Mouse (Mus musculus) retina, postnatal 1 day (tissue): ENCODE data around the gene Nkx1-1.

Experiments used
- DNase-seq: peaks from one replicate; pipeline ENCODE4 v3.0.0-alpha.2; 2012

The Nkx1-1 gene

DNA sequence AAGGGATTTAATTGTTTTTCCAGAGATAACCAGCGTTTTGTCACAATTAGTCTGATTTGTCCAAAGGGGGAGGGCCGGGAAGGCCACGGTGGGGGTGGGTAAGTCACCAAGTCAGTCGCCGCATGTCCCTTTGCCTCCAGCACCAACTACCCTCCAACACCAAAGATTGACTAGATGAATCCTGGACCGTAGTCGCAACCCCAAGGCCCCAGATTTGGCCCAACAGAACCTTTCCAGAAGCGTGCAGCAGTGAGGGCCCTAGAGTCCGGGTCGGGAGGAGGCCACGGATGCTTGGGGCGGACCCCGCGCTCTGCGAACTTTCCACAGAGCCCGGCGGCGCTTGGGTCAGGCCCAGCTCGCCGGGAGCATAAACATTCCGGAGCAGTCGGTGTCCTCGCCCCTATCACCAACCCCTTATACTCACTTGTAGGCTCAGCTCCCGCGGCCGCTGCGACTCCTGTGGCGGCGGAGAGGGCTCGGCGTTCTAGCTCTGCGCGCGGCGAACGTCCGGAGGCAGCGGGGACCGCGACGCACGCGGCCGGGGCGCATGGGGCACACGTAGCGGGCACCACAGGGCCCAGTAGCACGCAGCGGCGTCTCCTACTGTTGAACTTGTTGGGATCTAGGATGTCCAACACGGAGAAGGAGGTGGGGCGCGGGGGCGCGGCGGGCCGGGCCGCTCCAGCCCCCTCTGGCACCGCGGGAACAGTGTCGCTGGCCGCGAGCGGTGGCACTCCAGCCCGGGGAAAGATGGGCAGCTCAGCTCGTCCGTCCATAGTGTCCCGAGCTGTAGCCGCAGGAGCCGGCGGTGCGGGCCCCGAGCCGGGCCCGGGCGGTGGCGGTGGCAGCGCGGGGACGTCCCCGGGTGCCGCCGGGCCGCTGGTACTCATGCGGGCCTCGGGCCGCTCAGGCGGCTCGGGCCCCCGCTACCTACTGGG is at the start of gene Nkx1-1:
Gene Nkx1-1, minus strand, starts transcription at position 776 of the 938 bp plus-strand sequence.
- DNase-seq = peak; percentile 30

DNA sequence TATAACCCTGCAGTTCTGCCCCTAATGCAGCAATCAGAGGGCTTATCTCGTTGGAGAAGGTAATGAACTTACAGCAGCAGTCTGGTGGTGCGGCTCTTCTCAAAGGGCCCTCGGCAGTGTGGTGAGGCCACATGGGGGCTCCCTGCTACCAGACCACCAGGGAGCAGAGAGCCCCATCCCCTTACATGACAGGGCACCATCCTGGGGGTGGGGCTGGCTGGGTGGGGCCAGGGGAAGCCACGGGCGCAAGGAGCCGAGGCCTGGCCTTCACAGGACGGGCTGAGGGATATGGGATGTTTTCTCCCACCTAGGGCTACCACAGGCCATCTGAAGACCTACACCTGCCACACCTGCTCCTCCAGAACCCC is 47.5 kb upstream of the Nkx1-1 start:
- DNase-seq = no peak

DNA sequence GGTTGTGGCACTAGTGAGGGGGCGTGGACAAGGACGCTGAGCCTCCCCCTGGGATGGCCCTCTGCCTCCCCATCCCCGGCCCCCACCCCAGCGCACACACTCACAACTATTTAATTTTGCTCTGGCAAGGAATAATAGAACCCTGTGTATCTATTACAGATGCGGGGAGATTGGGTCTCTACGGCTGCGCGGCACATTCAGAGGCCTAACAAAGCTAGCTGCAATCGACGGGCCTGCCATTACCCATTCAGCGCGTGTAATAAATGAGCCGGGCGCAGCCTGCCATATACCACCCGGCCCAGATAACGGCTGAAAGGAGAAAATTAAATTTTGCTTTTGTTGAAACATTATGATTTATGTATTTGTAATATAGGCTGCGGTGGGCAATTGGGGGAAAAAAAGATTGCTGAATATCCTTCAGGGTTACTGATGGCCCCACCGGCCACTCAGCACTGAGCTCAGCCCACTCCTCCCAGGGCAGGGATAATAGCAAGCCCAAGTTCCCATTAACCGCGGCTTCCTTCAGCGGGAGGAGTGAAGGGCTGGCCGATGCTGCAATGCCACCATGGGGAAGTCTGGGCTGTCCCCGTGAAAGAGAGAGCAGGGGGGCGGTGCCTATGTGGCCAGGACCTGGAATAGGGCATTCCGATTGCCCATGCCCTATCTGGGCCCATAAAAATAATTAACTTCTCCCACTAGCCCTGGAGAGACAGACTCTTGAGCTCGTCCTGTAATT is 47.0 kb upstream of the Nkx1-1 start:
- no peak for DNase-seq

DNA sequence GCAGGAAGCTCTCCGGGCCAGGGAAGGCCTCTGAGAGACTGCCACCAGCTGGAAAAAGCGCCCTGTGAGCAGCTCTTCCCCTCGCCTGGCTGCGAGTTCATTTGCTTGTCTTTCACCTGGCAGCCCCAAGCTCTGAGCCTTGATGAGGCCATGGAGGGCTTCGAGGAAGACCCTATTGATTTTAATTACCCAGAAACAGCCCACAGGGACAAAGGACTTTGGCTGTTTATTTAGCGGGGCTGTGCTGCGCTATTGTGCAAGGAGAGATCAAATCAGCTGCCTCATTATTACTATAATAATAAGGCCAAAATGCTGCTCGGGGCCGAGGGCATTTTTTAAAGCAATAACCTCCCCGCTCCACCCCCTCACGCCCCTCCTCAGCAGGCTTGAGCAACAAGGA is 31.7 kb upstream of the Nkx1-1 start:
- peak; percentile 60 for DNase-seq

DNA sequence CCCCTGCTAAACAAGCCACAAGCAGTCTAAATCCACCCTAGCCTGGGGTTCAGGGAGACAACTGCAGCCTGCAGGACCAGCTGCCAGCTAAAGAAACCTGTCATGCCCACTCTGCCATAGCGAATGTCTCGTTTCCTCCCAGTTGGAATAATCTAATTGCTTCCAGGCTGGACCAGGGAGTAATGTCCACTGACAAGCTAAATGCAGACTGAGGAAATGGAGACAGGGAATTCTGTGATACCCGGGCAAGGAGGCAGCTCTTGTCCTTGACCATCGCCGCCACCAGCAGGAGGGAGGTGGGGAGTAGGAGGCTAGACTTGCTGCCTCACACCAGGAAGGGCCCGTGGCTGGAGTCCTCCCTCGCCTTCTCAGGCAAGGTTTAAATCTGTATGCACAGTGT is 30.6 kb upstream of the Nkx1-1 start:
- DNase-seq = peak; percentile 51

DNA sequence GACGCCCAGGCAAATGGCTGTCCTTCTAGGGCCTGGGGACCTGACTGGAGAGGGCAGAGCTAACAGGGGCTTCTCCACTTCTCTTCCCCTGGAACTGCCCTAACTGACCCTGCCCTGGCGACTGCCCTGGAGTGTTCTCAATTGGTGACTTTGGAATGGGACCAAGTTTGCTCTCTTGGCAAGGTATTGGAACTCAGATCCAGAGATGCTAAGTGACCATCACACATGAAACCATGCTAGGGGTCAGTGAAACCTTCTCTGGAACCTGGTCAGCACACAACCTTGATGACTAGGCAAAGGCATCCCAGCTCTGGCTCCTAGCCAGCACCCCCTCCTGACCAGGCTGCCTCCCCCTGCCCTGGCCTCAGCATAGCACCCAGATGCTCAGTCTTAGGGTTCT is 25.3 kb upstream of the Nkx1-1 start:
- no peak for DNase-seq

DNA sequence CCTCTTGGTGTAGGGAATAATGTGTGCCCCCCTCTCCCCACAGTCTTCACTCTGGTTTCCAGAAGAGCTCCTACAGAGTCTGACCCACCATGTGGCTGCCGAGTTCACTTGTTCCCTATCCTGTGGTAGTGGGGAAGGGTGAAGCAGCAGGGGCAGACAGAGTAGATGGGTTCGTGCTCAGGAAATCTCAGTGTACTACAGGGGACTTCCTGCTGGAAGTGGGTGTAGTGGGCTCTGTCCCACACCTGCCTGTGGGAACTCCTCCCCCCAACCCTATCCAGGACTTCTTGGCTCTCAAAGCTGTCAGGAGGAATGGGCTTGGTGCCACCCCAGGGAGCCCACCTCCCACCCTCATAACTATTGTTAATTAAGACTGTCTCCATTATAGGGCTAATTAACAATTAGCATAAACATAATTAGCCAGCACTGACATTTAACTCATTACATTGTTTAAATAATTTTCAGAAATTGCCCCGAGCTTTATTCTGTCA is 24.4 kb upstream of the Nkx1-1 start:
- no peak for DNase-seq

DNA sequence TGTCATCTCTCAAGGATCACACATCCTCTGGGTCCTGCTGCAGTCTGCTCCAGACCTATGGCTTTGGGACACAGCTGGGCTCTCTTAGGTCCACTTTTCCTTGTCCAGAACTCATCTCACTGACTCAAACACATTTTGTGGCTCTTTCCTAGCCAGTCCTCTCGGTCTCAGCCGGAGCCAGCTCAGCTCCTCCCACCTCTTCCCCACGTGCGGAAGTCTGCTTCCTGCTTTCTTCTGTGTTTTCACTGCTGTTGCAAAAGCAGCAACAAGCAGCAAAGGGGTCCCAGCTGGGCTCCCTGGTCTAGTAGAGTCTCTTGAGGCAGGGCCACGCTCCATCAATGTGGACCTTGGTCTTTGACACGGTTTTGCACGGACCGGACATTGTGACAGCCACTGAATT is 22.0 kb upstream of the Nkx1-1 start:
- no peak for DNase-seq

DNA sequence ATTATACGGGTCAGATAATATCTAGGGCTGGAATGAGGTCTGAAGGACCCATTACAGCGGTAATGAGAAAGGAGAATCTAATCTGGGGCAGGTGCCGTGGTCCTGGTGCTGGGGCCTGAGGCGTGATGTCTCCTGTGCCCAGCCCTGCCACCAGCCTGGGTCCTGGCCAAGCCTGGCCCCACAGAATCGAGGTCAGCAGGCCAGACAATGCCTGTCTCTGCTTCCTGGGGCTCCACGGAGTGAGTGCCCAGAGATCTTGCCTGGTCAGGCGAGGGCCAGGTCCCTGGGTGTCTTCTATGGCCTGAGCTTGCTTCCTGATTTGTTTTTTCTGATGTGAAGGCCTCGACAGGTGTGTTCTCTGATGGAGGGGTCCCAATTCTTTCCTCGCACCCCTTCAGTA is 10.0 kb upstream of the Nkx1-1 start:
- peak; percentile 48 for DNase-seq

DNA sequence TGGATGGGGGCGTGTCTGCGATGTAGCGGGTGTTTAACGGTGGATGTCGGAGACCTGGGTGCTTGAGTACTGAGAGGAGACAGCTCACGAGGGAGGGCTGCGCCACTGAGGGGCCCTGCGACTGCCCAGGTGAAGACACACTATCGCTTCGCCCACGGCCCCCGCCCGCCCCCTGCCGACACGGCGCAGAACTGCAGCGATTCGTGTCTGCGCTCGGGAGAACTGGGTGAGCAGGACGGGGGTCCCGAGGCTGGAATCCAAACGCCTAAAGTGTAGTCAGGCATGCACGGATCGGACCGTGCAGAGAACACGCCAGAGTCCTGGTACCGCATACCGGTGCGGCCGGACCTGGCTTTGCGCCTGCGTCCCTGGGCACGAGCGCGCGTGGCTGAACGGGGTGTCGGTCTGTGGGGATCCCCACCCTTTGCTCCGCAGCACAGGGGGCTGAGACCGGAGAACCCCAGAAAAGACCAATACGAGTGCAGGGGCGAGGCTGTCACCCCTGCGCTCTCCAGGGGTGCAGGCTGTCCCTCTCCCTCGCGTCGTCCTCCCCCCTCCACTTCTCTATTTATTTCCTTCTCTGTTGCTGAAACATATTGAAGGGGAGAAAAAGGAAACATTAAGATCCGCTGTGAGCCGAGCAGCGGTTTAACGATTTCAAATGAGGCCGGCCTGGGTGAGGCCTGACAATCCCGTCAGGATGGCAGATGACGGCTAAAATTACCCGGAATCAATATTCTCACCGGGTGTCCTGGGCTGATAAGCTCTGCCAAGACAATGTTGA is 9.3 kb upstream of the Nkx1-1 start:
- DNase-seq = peak; percentile 75

DNA sequence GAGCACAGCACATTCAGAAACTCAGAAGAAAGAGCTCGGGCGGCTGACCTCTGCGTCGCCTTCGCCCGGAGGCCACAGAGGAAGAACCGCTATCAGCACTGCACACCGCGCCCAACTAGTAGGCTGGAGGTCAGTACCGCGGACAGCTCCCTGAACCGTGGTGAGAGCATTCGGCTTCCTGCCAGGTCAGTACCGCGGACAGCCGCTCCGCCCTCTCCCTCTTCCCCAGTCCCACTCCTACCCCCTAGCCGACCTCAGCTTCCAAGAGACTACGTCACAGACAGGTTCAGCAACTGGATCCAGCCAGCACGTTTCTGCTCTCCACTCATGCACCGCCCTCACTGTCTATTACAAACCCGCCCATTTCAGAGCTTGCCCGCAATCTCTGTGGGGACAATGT is 4.4 kb upstream of the Nkx1-1 start:
- peak; percentile 88 for DNase-seq

DNA sequence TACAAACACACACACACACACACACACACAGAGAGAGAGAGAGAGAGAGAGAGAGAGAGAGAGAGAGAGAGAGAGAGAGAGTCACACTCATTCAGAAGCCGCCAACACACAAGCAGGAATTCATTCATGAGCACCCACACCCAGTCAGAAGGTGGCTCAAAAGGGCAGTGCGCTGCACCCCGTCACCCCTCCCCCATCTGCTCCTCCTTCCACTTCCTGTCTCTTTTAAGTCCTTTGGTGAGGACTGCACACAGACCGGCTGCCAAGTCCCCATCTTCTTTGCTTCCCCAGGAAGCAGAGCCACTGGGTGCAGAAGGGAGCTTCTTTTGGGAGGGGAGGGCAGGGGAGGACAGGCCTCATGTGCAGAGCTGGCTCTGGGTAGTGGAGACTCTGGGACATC is 2.2 kb upstream of the Nkx1-1 start:
- no peak for DNase-seq

DNA sequence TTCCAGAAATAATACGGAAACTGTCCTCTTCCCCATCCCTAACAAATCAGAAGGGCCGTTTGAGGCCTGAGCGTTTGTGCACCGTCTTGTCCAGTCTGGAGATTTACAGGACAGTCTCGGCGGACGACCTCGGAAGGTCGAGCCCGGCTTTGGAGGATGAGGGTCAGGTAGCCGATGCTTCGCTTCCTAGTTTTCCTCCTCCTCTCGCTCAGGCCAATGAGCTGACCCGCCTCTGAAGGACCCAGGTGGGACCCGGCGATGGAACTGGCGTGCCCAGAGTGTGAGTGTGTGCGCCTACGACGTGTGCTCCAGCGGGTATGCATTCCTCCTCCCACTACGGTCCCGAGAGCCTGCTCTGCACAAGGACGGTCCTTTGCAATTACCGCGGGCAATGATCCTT is 1.4 kb upstream of the Nkx1-1 start:
- DNase-seq = no peak

DNA sequence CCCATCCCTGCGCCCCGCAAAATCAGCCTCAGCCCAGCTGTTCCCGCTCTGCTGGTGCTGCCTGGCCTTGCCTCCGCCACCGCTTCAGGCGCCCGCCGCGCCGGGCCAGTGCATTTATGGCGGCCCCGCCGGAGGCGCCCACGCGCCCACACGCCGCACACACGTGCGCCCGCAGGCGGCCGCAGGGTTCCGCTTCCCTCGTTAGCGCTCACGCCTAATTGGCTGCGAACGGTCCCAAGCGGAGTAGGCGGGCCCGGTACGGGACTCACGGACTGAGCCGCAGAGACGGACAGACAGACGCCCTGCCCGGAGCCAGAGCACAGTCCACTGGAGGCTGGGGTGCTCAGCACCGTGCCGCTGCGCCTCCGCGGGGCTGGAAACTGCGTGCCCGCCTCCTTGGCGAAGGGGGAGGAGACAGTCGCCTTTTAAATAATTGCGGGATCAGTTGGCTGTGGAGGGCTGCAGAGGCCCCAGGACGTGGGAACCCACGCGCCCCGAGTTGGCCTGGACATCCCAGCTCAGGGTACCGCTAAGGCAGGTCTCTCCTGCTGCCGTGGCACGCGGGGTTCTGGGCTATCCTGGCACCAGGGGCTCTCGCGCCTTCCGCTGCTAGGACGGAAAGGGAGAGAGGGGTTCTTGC is 485 bp upstream of the Nkx1-1 start:
- peak; percentile 57 for DNase-seq

DNA sequence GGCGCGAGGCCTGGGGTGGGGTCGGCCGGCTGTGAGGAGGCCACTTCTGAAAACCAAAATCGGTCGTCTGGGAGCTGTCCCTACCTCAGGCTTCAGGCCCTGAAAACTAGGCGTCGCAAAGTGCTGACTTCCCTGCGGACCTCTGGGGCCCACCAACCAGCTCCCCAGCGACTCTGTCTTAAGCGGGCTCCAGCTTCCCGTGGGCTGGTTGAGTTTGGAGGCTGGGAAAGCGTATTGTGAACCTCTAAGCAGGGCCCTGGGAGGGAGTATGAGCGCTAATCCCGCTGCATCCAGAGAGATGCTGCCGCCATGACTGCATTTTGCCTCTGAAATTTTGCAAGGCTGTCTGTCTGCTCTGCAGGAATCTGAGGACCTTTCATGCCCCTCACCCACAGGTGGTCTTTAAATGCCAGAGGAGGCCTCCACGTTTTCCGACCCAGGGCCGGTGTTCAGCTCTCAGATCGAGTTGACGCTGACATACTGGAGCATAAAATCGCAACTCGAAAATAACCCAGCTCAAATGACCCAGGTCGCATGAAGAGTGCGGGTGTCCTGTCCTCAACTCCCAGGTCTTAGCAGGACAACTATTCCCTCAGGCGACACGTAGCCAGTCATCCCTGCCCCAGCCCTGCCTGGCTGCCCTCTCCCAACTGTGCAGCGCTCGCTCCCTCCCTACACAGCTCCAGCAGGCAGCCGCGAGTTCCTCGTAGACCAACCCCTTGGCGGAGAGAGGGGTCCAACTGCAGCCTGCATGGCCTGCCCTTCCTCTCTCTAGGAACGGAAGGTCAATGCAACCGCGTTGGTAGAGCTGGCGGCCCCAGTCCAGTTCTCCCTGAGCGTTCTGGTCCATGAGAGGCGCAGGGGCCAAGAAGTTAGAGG is 1.5 kb downstream of the Nkx1-1 start:
- DNase-seq = peak; percentile 17

DNA sequence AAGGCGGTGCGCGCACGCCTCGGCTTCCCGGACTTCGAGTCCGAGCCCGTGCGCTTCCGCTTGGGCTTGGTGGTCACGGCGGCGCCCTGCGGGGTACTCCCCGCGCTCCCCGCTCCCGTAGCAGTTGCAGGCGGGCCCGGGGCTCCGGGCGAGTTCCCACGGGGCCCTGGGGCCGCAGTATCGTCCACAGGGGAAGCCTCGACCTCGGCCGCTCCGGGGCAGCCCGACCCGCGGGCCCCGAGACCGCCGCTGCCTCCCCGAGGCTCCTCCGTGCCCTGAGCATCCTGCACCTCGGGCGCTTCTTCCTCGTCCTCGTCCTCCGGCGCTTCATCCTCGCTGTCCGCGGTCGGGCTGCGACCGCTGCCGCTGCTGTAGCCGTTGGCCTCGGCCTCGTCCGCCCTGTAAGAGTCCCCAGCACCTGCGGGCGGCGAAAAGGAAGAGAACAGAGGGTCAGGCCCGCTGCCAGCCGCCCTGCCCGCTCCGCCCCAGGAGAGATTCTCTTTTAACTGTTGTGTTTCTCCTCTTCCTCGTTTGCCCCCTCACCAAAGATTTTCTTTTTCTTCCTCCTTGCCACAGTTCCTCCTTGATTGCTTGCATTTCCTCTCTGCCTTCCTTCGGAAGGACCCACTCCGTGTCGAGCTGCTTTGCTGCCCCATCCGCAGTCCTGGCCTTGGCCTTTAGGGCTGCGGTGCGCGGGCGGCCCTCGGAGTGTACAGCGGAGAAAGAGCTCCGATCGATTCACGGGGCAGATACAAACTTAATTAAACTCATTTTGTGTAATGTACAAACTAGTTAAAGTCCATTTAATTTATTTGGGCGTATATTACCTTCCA is 2.4 kb downstream of the Nkx1-1 start:
- DNase-seq = no peak

DNA sequence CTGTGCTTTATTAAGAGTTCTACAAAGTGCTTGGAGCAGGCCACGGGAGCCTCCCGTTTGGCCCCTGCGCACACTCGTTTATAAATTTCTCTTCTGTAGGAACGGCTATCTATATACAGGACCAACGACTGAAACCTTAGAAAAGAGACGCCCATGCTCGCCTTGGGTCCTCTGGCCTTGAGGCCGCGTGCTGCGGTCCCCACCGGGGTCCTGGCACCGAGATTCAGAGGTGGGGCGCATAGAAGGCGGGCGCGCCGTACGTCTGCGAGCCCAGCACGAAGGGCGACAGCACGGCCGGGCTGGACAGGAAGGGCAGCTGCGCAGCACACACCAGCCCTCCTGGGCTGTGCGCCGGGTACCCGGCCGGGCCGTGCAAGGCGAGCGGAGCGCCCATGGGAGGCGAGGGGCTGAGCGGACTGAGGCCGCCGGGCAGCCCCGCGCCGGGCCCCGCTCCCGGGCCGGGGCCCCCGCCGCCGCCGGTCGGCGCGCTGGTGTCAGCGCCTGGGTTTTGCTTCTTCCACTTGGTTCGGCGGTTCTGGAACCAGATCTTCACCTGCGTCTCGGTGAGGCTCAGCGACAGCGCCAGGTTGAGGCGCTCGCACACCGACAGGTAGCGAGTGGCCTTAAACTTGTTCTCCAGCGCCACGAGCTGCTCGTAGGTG is 3.1 kb downstream of the Nkx1-1 start:
- DNase-seq = peak; percentile 29

DNA sequence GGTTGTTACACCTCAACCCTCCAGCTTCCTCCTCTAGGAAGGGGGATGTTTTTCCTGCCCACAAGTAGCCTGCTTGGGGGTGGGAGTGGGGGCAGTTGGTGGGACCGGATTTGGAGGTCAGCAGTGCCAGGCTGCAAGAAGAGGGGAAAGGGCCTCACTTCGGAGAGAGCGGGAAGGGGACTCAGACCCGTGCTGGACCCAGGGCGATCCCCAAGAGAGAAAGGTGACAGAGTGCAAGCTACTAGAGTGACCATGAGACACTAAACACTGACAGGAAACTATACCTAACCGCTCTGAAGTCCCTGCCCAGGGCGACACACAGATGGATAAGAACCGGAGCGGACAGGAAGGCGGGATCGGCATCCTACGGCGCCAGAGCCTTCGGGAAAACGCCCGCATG is 3.7 kb downstream of the Nkx1-1 start:
- no peak for DNase-seq

DNA sequence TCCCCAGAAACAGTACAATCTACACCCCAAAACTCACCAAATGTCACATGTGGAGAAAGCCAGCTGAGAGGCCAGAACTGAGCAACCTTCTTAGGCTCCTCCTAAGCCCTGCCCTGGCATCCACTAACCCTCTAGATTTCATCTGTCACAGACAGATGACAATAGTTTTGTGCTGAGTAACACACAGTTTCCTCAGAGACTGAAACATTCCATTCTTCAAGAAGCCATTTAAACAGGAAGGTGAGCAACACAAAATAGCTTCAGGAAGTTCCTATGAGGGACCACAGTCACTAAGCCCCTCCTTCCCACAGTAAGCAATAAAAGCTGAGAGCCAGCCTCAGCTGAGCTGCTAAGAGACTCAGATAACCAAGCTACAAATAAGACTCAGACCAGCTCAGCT is 6.3 kb downstream of the Nkx1-1 start:
- peak; percentile 17 for DNase-seq

DNA sequence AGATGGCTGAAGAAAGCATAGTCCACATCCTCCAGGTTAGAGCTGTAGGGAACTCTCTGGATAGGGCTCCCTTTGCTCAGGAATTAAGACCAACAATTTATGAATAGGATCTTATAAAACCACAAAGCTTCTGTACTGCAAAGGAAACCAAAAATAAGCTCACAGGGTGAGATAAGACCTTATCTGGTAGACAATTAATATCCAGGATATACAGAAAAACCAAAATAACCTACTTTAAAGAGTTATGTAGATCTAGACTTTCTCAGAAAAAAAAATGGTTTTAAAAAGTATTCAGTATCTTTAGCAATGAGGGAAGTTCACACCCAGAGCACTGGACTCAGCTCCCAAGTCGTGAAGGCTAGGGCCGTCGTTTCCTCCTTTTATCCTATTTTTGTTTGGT is 13.5 kb downstream of the Nkx1-1 start:
- no peak for DNase-seq
